ENCODE assay signal across 28 mouse cellular contexts in genomic region chr7:123184891-123185290, GRCm38 (mm10). TPM values are rescaled to one million over a fixed set of nuclear protein-coding genes. Genes with fewer than 3 reads are reported as not detected.
DNase-seq lines count a peak whose midpoint lies in the region; ATAC-seq and TF ChIP-seq lines count a peak whose summit lies in the region.
"Had no signal": no experiment of that assay in that cellular context is flagged by ENCODE, and none has a peak within 500 bp of the region (broad histone marks: within the 10 kb centered on the region; RNA-seq: fewer than 3 reads in every experiment).

No protein-coding gene starts in this region.

- H3K9me3 ChIP-seq in kidney, embryonic 16.5 days (ENCODE audit: low read length) = no peaks in the 10 kb centered on the region
- H3K9me3 ChIP-seq: forebrain, embryonic 10.5 days; forebrain, embryonic 13.5 days; heart, embryonic 12.5 days; heart, embryonic 15.5 days; hindbrain, embryonic 10.5 days; hindbrain, embryonic 13.5 days had no signal

- peaks cover 20% of the 10 kb centered on the region for H3K36me3 ChIP-seq in kidney, adult 2 months (ENCODE audit: control insufficient read depth, insufficient read depth, low read length)
- H3K36me3 ChIP-seq in liver, adult 2 months (ENCODE audit: control insufficient read depth, insufficient read depth, low read length) = peaks cover 71% of the 10 kb centered on the region
- H3K36me3 ChIP-seq in kidney, embryonic 16.5 days (ENCODE audit: insufficient read depth, low read length) = peaks cover 84% of the 10 kb centered on the region

- TF ChIP-seq POLR2A in kidney, adult 2 months (IDR thresholded peaks at IDR 0.05; ENCODE audit: low read depth, low read length) = no peak
- TF ChIP-seq POLR2A in liver, adult 2 months (IDR thresholded peaks at IDR 0.05; ENCODE audit: extremely low read depth, insufficient read depth, low read length) = no peak

- H3K4me2 ChIP-seq in kidney, embryonic 16.5 days (replicated peaks; ENCODE audit: low read depth, low read length) = no peak overlapping the region
- H3K4me2 ChIP-seq: forebrain, embryonic 13.5 days; heart, embryonic 12.5 days; heart, embryonic 15.5 days; hindbrain, embryonic 13.5 days had no signal

- no peak overlapping the region for H3K27ac ChIP-seq in kidney, adult 2 months (ENCODE audit: insufficient read depth, low read depth, low read length)
- H3K27ac ChIP-seq in liver, adult 2 months (replicated peaks; ENCODE audit: insufficient read depth, low read depth, low read length) = peak overlapping the region; percentile 14; the same call in 1 of the 2 replicates
- H3K27ac ChIP-seq in kidney, embryonic 16.5 days (ENCODE audit: low read length) = no peak overlapping the region
- H3K27ac ChIP-seq: forebrain, embryonic 10.5 days; forebrain, embryonic 13.5 days; heart, embryonic 15.5 days; hindbrain, embryonic 10.5 days; hindbrain, embryonic 13.5 days had no signal

- ATAC-seq in kidney, embryonic 16.5 days (ENCODE audit: low FRiP score, low TSS enrichment) = peak; percentile 55; the same call in 1 of the 2 replicates
- ATAC-seq: CD4-positive, CD25-positive, alpha-beta regulatory T cell, adult 4 months; forebrain, embryonic 13.5 days; forebrain, embryonic 16.5 days; hindbrain, embryonic 16.5 days had no signal

- peak; percentile 87 for DNase-seq in kidney, adult 2 months
- DNase-seq in kidney, postnatal 10 days = no peak
- peak; percentile 71 for DNase-seq in liver, adult 2 months (ENCODE audit: extremely low read depth, low read depth, low spot score)
- DNase-seq in liver = no peak
- DNase-seq in kidney, postnatal 14 days = peak; percentile 48
- no peak for DNase-seq in adrenal gland, postnatal 36 days
- DNase-seq: adrenal gland, adult 2 months; adrenal gland, postnatal 14 days; cerebellum, adult 18-20 months; cerebellum, adult 9-10 months; cerebellum, postnatal 14 days; gastrocnemius, postnatal 10 days; gastrocnemius, postnatal 36 days; heart, postnatal 10 days; heart, postnatal 36 days had no signal

- H3K27me3 ChIP-seq in kidney, adult 2 months (replicated peaks; ENCODE audit: control insufficient read depth, insufficient read depth, low read length) = no peaks in the 10 kb centered on the region
- no peaks in the 10 kb centered on the region for H3K27me3 ChIP-seq in liver, adult 2 months (ENCODE audit: control insufficient read depth, insufficient read depth, low read length)
- H3K27me3 ChIP-seq in kidney, embryonic 16.5 days (ENCODE audit: insufficient read depth, low read length) = no peaks in the 10 kb centered on the region
- H3K27me3 ChIP-seq: forebrain, embryonic 13.5 days; heart, embryonic 12.5 days; heart, embryonic 15.5 days; hindbrain, embryonic 13.5 days had no signal

- H3K79me2 ChIP-seq in liver, adult 2 months (ENCODE audit: control insufficient read depth, insufficient read depth, low read length) = no peaks in the 10 kb centered on the region

- 47% methylated on average over 1 of the region's 1 CpGs for WGBS in kidney, adult 2 months
- 26% methylated on average over 1 of the region's 1 CpGs for WGBS in liver, adult 2 months
- 79% methylated on average over 1 of the region's 1 CpGs for WGBS in kidney, embryonic 16.5 days

- TF ChIP-seq CTCF in kidney, adult 2 months (conservative IDR thresholded peaks at IDR 0.05; ENCODE audit: insufficient read depth, insufficient read length, low read depth, low read length) = no peak
- TF ChIP-seq CTCF in liver, adult 2 months (IDR thresholded peaks at IDR 0.05; ENCODE audit: low read depth, low read length) = no peak

- H3K4me3 ChIP-seq in kidney, adult 2 months (ENCODE audit: insufficient read depth, low read depth, low read length) = no peak overlapping the region
- H3K4me3 ChIP-seq in liver, adult 2 months (ENCODE audit: insufficient read depth, low read depth, low read length) = no peak overlapping the region
- no peak overlapping the region for H3K4me3 ChIP-seq in kidney, embryonic 16.5 days (ENCODE audit: low read length)
- H3K4me3 ChIP-seq: forebrain, embryonic 10.5 days; forebrain, embryonic 13.5 days; heart, embryonic 12.5 days; heart, embryonic 15.5 days; hindbrain, embryonic 10.5 days; hindbrain, embryonic 13.5 days had no signal

- H3K4me1 ChIP-seq in kidney, adult 2 months (ENCODE audit: control insufficient read depth, insufficient read depth, low read length) = peaks cover 7% of the 10 kb centered on the region
- H3K4me1 ChIP-seq in liver, adult 2 months (ENCODE audit: control insufficient read depth, insufficient read depth, low read length) = peaks cover 12% of the 10 kb centered on the region
- no peaks in the 10 kb centered on the region for H3K4me1 ChIP-seq in kidney, embryonic 16.5 days (ENCODE audit: insufficient read depth, low read length)
- H3K4me1 ChIP-seq: forebrain, embryonic 10.5 days; forebrain, embryonic 13.5 days; heart, embryonic 12.5 days; heart, embryonic 15.5 days; hindbrain, embryonic 10.5 days; hindbrain, embryonic 13.5 days had no signal

- no peak overlapping the region for H3K9ac ChIP-seq in liver, adult 2 months (ENCODE audit: low read depth, low read length)
- H3K9ac ChIP-seq in kidney, embryonic 16.5 days (replicated peaks; ENCODE audit: low read length) = no peak overlapping the region
- H3K9ac ChIP-seq: forebrain, embryonic 13.5 days; heart, embryonic 12.5 days; heart, embryonic 15.5 days; hindbrain, embryonic 13.5 days had no signal

RNA-seq across cellular contexts. Expression of gene Slc5a11, which starts 29.7 kb away (rescaled TPM):
- polyA plus RNA-seq in kidney, adult 2 months (2012; rRNA removed) = 107 and 133 TPM in 2 replicates
- 0.27 and 2.3 TPM in 2 replicates for total RNA-seq in liver, adult 2 months (2014; rRNA removed)
- 0.07 TPM in 1 of 2 replicates, not detected in the other for polyA plus RNA-seq in liver, adult 2 months (2012; rRNA removed)
- 5.0 and 5.8 TPM in 2 replicates for polyA plus RNA-seq in kidney, embryonic 16.5 days (2015; fragmentation: Nextera tagmentation; extraction: Ambion mirVana)
- total RNA-seq in adrenal gland, postnatal 36 days (2021) = not detected
- total RNA-seq: adrenal gland, adult 2 months; adrenal gland, postnatal 14 days; gastrocnemius, adult 18-20 months; gastrocnemius, postnatal 10 days; gastrocnemius, postnatal 36 days; heart, postnatal 10 days; heart, postnatal 36 days; MEL had no signal
- polyA plus RNA-seq: adrenal gland, adult 2 months; embryonic facial prominence, embryonic 11.5 days; forebrain, embryonic 10.5 days; forebrain, embryonic 13.5 days; heart, embryonic 15.5 days had no signal

Comparison
In these comparisons a context has a peak if more than half of its experiments do, and no peak if none do; other contexts are left out.
1. DNase-seq: peak in kidney, adult 2 months (single experiment), liver, adult 2 months (single experiment) and kidney, postnatal 14 days (single experiment); none in kidney, postnatal 10 days (single experiment), liver (single experiment) and adrenal gland, postnatal 36 days (0 of 2).
2. RNA of gene Slc5a11, which starts 29.7 kb away (polyA plus RNA-seq): 107 to 133 TPM in kidney, adult 2 months; 5.0 to 5.8 TPM in kidney, embryonic 16.5 days and 0.07 TPM in liver, adult 2 months; every median in the first group is over 10 times any median in the second.